Mouse (Mus musculus): ENCODE results near the gene Layn.

- no peak for TF ChIP-seq GATA1 (IDR thresholded peaks at IDR 0.05; ENCODE audit: borderline replicate concordance, low read length)
- TF ChIP-seq FLI1 (IDR thresholded peaks at IDR 0.05; ENCODE audit: low read length), result no peak
Observed at GRCm38 (mm10) chr9:51008841-51009655, 67.8 kb downstream of the Layn start, which contains the start of gene Sik2.
